Mouse (Mus musculus): ENCODE data around the gene Eml4. TPM values are rescaled to one million over a fixed set of nuclear protein-coding genes. Genes with fewer than 3 reads are reported as not detected.

The Eml4 gene
- total RNA-seq, 2 experiments from 2014 or later, result 19.8 to 22.7 TPM

- no peak for DNase-seq (ENCODE audit: low spot score in 2 of 2)
Observed at GRCm38 (mm10) chr17:83340895-83341524, 9.7 kb upstream of the Eml4 start.

DNA sequence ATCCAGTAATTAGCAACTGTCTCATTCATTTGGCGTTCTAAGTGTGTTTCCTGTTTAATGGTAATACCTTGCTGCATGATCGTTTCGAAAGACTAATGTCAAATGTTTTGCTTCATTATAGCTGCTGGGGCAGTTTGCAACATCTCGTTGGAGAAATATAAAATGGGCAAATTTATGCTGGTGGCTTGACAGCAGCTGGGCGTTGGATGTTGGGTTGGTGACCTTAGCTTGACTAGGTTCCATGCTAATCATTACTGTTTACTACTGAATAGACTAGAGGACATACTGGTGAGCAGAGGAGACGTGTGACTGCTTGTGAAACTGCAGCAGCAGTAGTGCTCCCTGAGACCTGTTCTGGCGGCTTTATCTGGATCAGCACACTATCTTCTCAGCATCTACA lies 6.5 kb upstream of the Eml4 start:
- no peak for DNase-seq (ENCODE audit: low spot score in 2 of 2)

DNA sequence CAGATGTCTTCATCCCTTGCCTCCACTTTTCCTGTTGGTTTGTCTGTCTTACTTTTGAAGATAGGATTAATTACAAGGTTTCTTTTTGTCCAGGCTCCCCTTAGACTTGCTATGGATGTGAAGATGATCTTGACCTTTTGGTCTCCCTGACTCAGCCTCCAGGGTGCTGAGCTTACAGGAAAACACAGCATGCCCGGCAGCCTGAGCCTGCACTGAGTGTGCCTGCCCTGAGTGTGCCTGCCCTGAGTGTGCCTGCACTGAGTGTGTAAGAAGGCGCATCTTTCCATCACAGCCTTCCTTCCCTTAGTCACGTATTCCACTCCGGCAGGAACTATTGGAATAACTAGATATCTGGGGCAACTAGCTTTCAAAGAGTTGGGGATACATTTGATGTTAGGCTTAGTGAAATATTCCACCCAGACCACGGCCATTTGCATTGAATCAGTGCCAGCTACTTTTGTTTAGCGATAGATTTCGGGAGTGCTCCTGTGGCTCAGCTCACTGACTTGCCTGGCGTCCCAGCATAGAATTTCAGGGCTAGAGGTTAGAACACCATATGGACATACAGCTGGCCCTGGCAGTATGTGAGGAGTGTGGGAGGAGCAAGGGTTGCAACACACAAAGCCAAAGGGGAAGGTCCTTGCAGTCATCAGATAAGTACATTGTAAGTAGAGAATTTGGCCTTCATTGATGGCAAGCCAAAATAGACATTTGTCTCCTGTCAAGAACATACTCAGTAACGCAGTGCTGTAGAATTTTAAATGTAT lies 2.5 kb upstream of the Eml4 start:
- no peak for DNase-seq (ENCODE audit: low spot score in 2 of 2)

GRCm38 (mm10) chr17:83351119-83351531 lies 394 bp downstream of the Eml4 start:
- DNase-seq (ENCODE audit: low spot score in 2 of 2), result no peak

DNA sequence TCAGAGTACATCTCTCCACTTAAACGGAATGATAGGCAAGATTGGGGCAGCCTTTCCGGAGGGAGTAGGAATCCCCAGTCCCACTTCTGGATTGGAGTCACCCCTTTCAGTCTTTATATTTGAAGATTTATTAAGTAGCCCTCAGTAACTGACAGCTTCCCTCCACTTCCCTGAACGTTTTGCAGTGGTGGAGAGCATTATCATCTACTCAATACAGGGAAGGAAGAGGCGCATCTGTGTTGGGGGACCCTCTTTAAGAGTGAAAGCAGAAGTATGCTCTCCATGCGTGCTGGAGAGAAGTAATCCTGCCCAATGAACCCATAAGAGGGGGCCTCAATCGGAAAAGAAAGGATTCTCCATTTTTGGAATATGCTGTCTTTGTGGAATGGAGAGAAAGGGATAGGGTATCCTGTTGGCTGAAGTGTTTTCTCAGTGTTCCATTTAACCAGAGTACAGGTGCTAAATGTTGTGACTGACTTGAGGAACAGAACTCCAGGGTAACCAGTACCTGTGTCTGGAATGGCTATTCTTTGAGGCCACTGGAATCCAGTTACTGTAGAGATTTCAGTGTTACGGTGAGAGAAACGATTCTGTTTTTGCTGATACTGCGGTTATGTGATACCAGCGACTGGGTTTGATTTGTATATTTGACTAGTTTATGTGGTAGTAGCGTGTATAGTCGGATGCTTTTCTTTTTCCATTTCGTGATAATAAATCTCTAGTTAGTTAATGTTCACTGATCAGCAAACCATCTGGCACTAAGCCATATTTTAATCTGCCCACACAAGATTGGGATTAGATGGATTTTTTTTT lies 1.1 kb downstream of the Eml4 start:
- DNase-seq (ENCODE audit: low spot score in 2 of 2), result no peak

- no peak for DNase-seq (ENCODE audit: low spot score in 2 of 2)
Observed at GRCm38 (mm10) chr17:83352456-83352855, 1.7 kb downstream of the Eml4 start.

DNA sequence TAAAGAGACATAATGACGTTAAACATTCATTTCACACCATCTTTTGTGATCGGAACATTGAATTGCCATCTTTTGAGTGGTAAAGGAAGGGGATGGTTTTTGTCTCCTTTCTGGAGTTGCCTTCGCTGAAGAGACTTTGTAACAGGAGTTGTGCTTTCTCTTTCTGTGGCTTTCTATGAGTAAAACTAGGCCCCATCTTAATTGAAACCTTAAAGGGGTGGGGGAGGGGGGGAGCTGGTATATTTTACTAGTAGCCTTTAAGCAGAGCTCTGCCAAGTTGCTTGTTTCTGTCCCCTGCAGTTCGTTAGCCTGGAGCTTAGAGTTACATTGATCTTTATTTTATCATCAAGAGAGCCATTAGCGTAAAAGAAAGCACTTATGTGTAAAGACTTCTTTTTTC lies 2.3 kb downstream of the Eml4 start:
- DNase-seq (ENCODE audit: low spot score in 2 of 2), result no peak

GRCm38 (mm10) chr17:83353460-83353859 lies 2.7 kb downstream of the Eml4 start:
- no peak for DNase-seq (ENCODE audit: low spot score in 2 of 2)

- no peak for DNase-seq (ENCODE audit: low spot score in 2 of 2)
Observed at GRCm38 (mm10) chr17:83355481-83355880, 4.8 kb downstream of the Eml4 start.

- no peak for DNase-seq (ENCODE audit: low spot score in 2 of 2)
Observed at GRCm38 (mm10) chr17:83359934-83360333, 9.2 kb downstream of the Eml4 start.

- DNase-seq (ENCODE audit: low spot score in 2 of 2), result no peak
Observed at GRCm38 (mm10) chr17:83360796-83361566, 10.2 kb downstream of the Eml4 start.

- no peak for DNase-seq (ENCODE audit: low spot score in 2 of 2)
Observed at GRCm38 (mm10) chr17:83363081-83363480, 12.3 kb downstream of the Eml4 start.

GRCm38 (mm10) chr17:83364296-83364695 lies 13.6 kb downstream of the Eml4 start:
- no peak for DNase-seq (ENCODE audit: low spot score in 2 of 2)

DNA sequence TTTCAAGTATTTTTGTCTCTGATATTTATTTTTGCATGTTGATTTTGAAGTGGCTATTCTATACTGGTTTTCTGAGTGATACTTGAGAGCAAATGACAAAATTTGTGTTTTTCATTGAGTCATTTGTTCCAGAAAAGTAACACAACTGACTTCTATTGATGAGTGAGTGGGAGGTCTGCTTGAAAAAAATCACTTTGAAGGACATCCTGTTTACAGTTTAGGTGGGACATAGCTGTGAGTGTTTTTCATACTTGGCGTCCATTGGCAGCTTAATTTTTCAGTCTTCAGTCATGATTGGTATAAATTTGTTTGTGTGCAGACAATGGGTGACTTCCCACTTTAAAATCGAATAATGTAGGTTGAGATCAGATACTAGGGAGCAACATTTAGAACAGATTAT lies 14.4 kb downstream of the Eml4 start:
- no peak for DNase-seq (ENCODE audit: low spot score in 2 of 2)

- DNase-seq (ENCODE audit: low spot score in 2 of 2), result no peak
Observed at GRCm38 (mm10) chr17:83365614-83366355, 15.1 kb downstream of the Eml4 start.

GRCm38 (mm10) chr17:83367387-83367786 lies 16.7 kb downstream of the Eml4 start:
- no peak for DNase-seq (ENCODE audit: low spot score in 2 of 2)

- DNase-seq (ENCODE audit: low spot score in 2 of 2), result no peak
Observed at GRCm38 (mm10) chr17:83374123-83374522, 23.4 kb downstream of the Eml4 start.

DNA sequence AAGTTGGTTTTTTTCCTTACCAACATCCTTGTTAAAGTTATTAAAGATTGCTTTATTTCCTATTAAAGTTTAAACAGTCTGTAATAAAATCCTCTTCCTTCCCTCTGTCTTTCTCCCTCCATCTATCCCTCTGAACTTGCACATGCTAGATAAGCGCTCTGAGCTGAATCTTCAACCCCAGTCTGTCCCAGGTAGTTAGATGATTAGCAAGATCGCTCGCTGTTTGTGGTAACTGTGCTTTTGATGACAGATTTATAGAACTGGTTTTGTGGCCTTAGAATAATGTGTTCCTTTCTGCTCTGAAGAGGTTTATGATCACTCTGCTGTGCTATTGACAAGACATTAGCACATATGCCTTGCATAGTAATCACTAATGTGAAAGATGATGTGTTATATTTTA lies 25.1 kb downstream of the Eml4 start:
- no peak for DNase-seq (ENCODE audit: low spot score in 2 of 2)

GRCm38 (mm10) chr17:83376801-83377200 lies 26.1 kb downstream of the Eml4 start:
- DNase-seq (ENCODE audit: low spot score in 2 of 2), result no peak

GRCm38 (mm10) chr17:83377755-83378443 lies 27.2 kb downstream of the Eml4 start:
- no peak for DNase-seq (ENCODE audit: low spot score in 2 of 2)
